Mouse (Mus musculus) MEL (cell line): ENCODE results near the gene Cenpm.

Experiments
- ELF1 ChIP-seq: IDR thresholded peaks from 2 replicates; pipeline ENCODE4 v1.6.1; 2014; ENCODE audit warnings: low read depth, mild to moderate bottlenecking, inconsistent platforms, low read length, improper control_type of control experiment, moderate library complexity
- USF2 ChIP-seq, 2 experiments: IDR thresholded peaks; 2 replicates each; pipeline ENCODE4 v1.6.1; 2011 to 2012; ENCODE audit warnings: improper control_type of control experiment in 2 of 2, low read length in 2 of 2, borderline replicate concordance in 1 of 2, inconsistent platforms in 1 of 2, low read depth in 1 of 2, mild to moderate bottlenecking in 1 of 2; ENCODE audit not compliant: insufficient read depth in 1 of 2

GRCm38 (mm10) chr15:82192617-82193016 lies 51.9 kb downstream of the Cenpm start:
- TF ChIP-seq USF2 (IDR thresholded peaks at IDR 0.05; ENCODE audit: borderline replicate concordance in 1 of 2, insufficient read depth in 1 of 2, low read depth in 1 of 2, low read length in 2 of 2) (no peak), ELF1 (no peak)
